Mouse (Mus musculus): Measurements from ENCODE around the gene Nr5a2. TPM values are rescaled to one million over a fixed set of nuclear protein-coding genes. Genes with fewer than 3 reads are reported as not detected.

Gene Nr5a2
- polyA plus RNA-seq, 1 experiment from 2014 or later = 1.3 TPM

DNA sequence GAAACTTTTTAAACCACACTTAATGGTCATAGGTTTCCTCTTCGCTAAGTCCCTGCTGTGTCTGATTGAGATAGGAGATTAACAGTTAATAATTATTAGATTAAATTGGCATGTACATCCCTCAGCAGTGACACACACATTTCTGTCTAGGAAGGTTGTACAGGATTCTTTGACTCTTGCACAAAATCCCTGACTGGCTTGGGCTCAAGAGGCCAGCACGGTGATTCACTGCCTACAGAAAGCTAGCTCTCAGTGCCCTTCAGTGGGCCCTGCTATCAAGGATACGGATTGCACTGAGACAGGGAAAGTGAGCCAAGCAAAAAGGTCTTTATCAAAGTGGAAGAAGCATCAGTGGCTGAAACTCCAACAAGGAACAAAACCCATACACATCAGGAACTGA lies 85.2 kb downstream of the Nr5a2 start:
- DNase-seq (ENCODE audit: low spot score) (no peak), ATAC-seq (ENCODE audit: low FRiP score) (no peak)
- H3K27ac ChIP-seq = no peak overlapping the region
- H3K4me1 ChIP-seq (replicated peaks; ENCODE audit: control insufficient read depth, insufficient read depth, low read length) = no peaks in the 10 kb centered on the region
- H3K9ac ChIP-seq = no peak overlapping the region
- no peak overlapping the region for H3K4me2 ChIP-seq (replicated peaks)
- no peaks in the 10 kb centered on the region for H3K36me3 ChIP-seq (replicated peaks; ENCODE audit: control insufficient read depth, insufficient read depth)
- no peaks in the 10 kb centered on the region for H3K9me3 ChIP-seq (ENCODE audit: control insufficient read depth, low read length)
- 96% methylated on average over 3 of the region's 3 CpGs for WGBS
- no peaks in the 10 kb centered on the region for H3K27me3 ChIP-seq (ENCODE audit: control insufficient read depth, insufficient read depth, low read length)
- H3K4me3 ChIP-seq (replicated peaks; ENCODE audit: low read length) = no peak overlapping the region

DNA sequence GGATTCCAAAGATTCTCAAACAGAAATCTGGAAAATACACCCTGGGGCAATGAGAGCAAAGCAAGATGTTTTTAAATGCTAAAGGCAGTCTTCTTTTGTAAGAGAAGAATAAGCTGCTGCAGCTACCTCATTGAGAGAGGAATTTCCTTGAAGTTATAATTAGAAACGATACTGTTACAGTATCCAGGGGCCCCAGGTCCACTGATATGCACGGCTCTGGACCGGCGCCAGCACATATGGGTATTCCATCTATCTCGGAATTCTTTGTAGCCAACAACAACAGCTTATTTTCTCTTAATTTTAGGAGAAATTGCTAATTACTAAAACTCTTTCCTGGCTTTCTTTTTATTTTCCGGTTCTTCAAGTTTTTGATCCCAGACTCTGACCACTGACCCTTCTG lies 91.3 kb downstream of the Nr5a2 start:
- Histone ChIP-seq H3K9me3 (ENCODE audit: control insufficient read depth, low read length) (no peaks in the 10 kb centered on the region), H3K27me3 (ENCODE audit: control insufficient read depth, insufficient read depth, low read length) (no peaks in the 10 kb centered on the region), H3K4me3 (replicated peaks; ENCODE audit: low read length) (no peak overlapping the region), H3K4me2 (replicated peaks) (no peak overlapping the region), H3K27ac (no peak overlapping the region), H3K36me3 (replicated peaks; ENCODE audit: control insufficient read depth, insufficient read depth) (no peaks in the 10 kb centered on the region), H3K9ac (no peak overlapping the region), H3K4me1 (replicated peaks; ENCODE audit: control insufficient read depth, insufficient read depth, low read length) (no peaks in the 10 kb centered on the region)
- whole genome bisulfite sequencing = 80% methylated on average over 6 of the region's 6 CpGs
- DNase-seq (ENCODE audit: low spot score) (no peak), ATAC-seq (ENCODE audit: low FRiP score) (no peak)

DNA sequence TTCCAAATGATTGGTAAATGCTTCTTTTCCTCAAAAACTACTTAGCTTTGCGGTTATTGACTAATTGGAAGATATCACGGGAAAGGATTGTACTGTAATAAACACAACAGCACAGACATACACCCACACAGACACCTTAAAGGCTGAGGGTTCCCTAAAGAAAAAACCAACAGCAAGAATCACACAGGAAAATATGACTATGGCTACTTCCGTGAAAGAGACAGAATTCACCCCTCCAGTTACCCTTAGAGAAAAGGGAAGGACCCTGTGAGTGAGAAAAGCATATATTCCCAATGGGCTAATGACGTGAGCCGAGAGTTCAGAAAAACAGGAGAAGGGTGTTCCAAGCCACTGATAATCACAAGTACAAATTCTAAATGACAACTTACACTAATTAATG lies 92.0 kb downstream of the Nr5a2 start:
- no peak for DNase-seq (ENCODE audit: low spot score)
- Histone ChIP-seq H3K4me1 (replicated peaks; ENCODE audit: control insufficient read depth, insufficient read depth, low read length) (no peaks in the 10 kb centered on the region), H3K9me3 (ENCODE audit: control insufficient read depth, low read length) (no peaks in the 10 kb centered on the region), H3K4me2 (replicated peaks) (no peak overlapping the region), H3K27ac (no peak overlapping the region), H3K27me3 (ENCODE audit: control insufficient read depth, insufficient read depth, low read length) (no peaks in the 10 kb centered on the region), H3K9ac (no peak overlapping the region), H3K4me3 (replicated peaks; ENCODE audit: low read length) (no peak overlapping the region), H3K36me3 (replicated peaks; ENCODE audit: control insufficient read depth, insufficient read depth) (no peaks in the 10 kb centered on the region)
- ATAC-seq (ENCODE audit: low FRiP score) = no peak
- WGBS = 86% methylated on average over 5 of the region's 5 CpGs

DNA sequence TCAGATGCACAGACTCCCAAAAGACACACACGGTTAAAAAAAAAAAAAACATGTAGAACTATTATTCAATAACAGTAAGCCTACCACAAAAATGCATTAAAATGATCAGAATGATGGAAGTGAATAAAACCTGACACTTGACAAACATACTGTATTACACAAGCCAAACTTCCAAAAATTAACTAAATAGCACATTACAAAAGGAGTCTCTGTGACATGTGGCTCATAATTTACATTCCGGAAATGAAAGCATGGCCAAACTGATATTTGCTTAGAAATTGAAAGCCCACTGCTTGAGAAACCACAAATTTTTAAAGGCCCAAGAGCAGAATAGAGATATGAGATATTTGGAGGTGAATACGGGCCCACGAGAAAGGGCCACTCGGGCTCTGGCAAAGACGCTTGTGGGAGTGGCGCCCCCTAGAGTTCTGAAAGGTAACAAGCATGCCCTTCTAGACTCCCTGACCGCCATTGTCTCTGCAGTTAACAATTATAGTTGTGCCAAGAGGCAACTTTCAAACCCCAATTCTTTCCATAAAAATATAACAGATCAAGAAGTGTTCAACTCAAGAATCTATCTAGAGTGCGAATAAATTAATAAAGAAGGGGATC lies 93.7 kb downstream of the Nr5a2 start:
- Histone ChIP-seq H3K27ac (no peak overlapping the region), H3K36me3 (replicated peaks; ENCODE audit: control insufficient read depth, insufficient read depth) (no peaks in the 10 kb centered on the region), H3K27me3 (ENCODE audit: control insufficient read depth, insufficient read depth, low read length) (no peaks in the 10 kb centered on the region), H3K9me3 (ENCODE audit: control insufficient read depth, low read length) (no peaks in the 10 kb centered on the region), H3K4me2 (replicated peaks) (no peak overlapping the region), H3K4me3 (replicated peaks; ENCODE audit: low read length) (no peak overlapping the region), H3K4me1 (replicated peaks; ENCODE audit: control insufficient read depth, insufficient read depth, low read length) (no peaks in the 10 kb centered on the region), H3K9ac (no peak overlapping the region)
- ATAC-seq (ENCODE audit: low FRiP score) (no peak), DNase-seq (ENCODE audit: low spot score) (no peak)
- WGBS = 73% methylated on average over 9 of the region's 9 CpGs

DNA sequence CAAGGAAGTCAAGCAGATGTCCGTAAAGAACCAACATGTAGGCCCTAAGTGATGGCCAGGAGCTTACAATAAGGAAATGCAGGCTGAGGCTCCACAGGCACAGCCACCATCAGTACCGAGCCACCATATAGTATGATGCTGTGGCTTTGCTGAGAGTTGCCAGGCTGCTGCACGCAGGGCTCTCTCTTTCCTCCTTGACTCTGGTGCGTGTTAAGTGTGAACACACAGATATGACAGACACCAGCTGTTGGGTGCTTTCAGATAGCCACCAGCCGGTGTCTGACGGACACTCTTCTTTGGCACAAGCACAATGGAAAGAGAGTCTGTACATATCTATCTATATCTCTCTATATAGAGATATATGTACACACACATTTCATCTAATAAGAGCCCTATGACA lies 97.0 kb downstream of the Nr5a2 start:
- H3K9ac ChIP-seq = no peak overlapping the region
- H3K27me3 ChIP-seq (ENCODE audit: control insufficient read depth, insufficient read depth, low read length) = no peaks in the 10 kb centered on the region
- H3K9me3 ChIP-seq (ENCODE audit: control insufficient read depth, low read length) = no peaks in the 10 kb centered on the region
- ATAC-seq (ENCODE audit: low FRiP score) = no peak
- H3K27ac ChIP-seq = no peak overlapping the region
- no peak for DNase-seq (ENCODE audit: low spot score)
- no peak overlapping the region for H3K4me3 ChIP-seq (replicated peaks; ENCODE audit: low read length)
- no peaks in the 10 kb centered on the region for H3K4me1 ChIP-seq (replicated peaks; ENCODE audit: control insufficient read depth, insufficient read depth, low read length)
- 98% methylated on average over 6 of the region's 6 CpGs for WGBS
- no peaks in the 10 kb centered on the region for H3K36me3 ChIP-seq (replicated peaks; ENCODE audit: control insufficient read depth, insufficient read depth)
- H3K4me2 ChIP-seq (replicated peaks) = no peak overlapping the region

DNA sequence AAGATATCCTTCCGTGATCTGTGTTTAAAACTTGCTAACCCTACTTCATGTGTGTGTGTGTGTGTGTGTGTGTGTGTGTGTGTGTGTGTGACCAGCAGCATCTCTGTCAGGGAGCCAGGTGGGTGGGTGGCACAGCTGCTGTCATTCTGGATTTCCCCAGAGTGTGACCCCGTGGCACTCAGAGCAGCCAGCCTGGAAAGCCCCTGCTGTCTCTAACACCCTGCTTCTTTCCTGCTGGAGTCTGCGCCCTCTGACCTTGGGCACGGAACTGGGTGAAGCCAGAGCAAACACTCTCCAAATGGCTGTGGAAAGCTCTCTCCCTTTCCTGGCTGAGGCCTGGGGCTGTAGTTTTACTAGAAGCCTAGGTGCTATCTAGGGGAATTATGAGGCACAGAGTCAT lies 100.8 kb downstream of the Nr5a2 start:
- DNase-seq (ENCODE audit: low spot score) (no peak), ATAC-seq (ENCODE audit: low FRiP score) (no peak)
- WGBS = 59% methylated on average over 4 of the region's 4 CpGs

DNA sequence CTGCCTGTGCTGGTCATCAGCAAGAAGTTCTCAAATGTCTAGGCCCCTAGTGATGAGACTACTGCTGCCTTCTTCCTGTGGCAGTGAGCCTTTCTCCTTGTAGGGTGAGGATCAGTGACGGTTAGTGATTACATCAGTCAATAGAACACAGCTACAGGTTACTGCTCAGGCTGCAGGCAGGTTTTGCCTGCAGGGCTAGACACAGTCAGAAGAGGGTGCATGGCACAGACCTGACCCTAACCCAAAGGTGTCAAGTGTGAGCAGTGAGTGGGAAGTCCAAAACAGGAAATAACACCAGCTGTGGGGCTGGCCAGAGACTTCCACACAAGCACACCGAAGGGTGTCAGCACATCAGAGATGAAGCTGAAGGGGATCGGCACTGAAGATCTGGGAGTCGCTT lies 101.5 kb downstream of the Nr5a2 start:
- Histone ChIP-seq H3K4me3 (replicated peaks; ENCODE audit: low read length) (no peak overlapping the region), H3K27ac (no peak overlapping the region), H3K9me3 (ENCODE audit: control insufficient read depth, low read length) (no peaks in the 10 kb centered on the region), H3K9ac (no peak overlapping the region), H3K27me3 (ENCODE audit: control insufficient read depth, insufficient read depth, low read length) (no peaks in the 10 kb centered on the region), H3K4me2 (replicated peaks) (no peak overlapping the region), H3K36me3 (replicated peaks; ENCODE audit: control insufficient read depth, insufficient read depth) (no peaks in the 10 kb centered on the region), H3K4me1 (replicated peaks; ENCODE audit: control insufficient read depth, insufficient read depth, low read length) (no peaks in the 10 kb centered on the region)
- ATAC-seq (ENCODE audit: low FRiP score) (no peak), DNase-seq (ENCODE audit: low spot score) (no peak)
- 77% methylated on average over 4 of the region's 4 CpGs for WGBS

More for the DNA sequence above, 100.8 kb downstream of the Nr5a2 start:
- Histone ChIP-seq H3K27ac (no peak overlapping the region), H3K9ac (no peak overlapping the region), H3K4me1 (replicated peaks; ENCODE audit: control insufficient read depth, insufficient read depth, low read length) (no peaks in the 10 kb centered on the region), H3K36me3 (replicated peaks; ENCODE audit: control insufficient read depth, insufficient read depth) (no peaks in the 10 kb centered on the region), H3K9me3 (ENCODE audit: control insufficient read depth, low read length) (no peaks in the 10 kb centered on the region), H3K27me3 (ENCODE audit: control insufficient read depth, insufficient read depth, low read length) (no peaks in the 10 kb centered on the region), H3K4me2 (replicated peaks) (no peak overlapping the region), H3K4me3 (replicated peaks; ENCODE audit: low read length) (no peak overlapping the region)

DNA sequence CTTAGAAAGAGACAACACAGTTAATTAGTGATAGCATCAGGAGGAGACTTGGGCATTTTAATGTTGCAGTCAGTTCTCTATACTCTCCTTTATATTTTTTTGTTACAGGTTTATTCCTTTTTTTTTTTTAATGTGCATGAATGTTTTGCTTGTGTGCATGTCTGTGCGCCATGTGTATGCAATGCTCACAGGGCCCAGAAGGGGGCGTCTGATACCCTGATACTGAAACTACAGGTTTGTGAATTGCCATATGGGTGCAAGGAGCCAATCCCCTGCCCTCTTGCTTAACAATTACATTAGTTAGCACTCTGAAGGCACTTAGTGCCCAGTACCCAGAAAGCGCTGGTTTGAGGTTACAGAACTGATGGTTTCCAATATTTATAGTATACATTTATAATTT lies 104.1 kb downstream of the Nr5a2 start:
- H3K9me3 ChIP-seq (ENCODE audit: control insufficient read depth, low read length) = no peaks in the 10 kb centered on the region
- no peaks in the 10 kb centered on the region for H3K36me3 ChIP-seq (replicated peaks; ENCODE audit: control insufficient read depth, insufficient read depth)
- no peak for ATAC-seq (ENCODE audit: low FRiP score)
- no peak for DNase-seq (ENCODE audit: low spot score)
- no peak overlapping the region for H3K4me3 ChIP-seq (replicated peaks; ENCODE audit: low read length)
- H3K4me1 ChIP-seq (replicated peaks; ENCODE audit: control insufficient read depth, insufficient read depth, low read length) = no peaks in the 10 kb centered on the region
- no peaks in the 10 kb centered on the region for H3K27me3 ChIP-seq (ENCODE audit: control insufficient read depth, insufficient read depth, low read length)
- 85% methylated on average over 3 of the region's 3 CpGs for WGBS
- no peak overlapping the region for H3K4me2 ChIP-seq (replicated peaks)
- H3K9ac ChIP-seq = no peak overlapping the region
- H3K27ac ChIP-seq = no peak overlapping the region

DNA sequence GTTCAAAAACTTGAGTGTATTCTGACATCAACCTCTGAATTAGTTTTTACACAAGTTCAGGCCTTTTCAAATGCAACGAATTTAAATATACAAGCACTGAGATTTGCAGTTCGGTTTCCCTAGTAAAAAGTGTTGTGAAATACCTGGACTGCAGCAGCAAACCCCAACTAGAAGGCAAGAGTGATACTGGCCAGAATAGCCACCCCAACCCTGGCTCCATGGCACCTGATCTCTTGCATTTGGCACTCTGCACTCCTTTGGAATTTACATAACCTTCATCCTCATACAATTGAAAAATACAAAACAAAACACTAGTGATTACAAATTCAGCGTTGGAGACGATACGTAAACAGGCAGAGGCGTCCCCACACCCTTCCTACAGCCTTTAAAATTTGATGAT lies 111.5 kb downstream of the Nr5a2 start:
- H3K9ac ChIP-seq = no peak overlapping the region
- ATAC-seq (ENCODE audit: low FRiP score) (no peak), DNase-seq (ENCODE audit: low spot score) (no peak)
- H3K27ac ChIP-seq = no peak overlapping the region
- no peaks in the 10 kb centered on the region; the same call in 1 of the 2 replicates for H3K27me3 ChIP-seq (ENCODE audit: control insufficient read depth, insufficient read depth, low read length)
- no peaks in the 10 kb centered on the region for H3K36me3 ChIP-seq (replicated peaks; ENCODE audit: control insufficient read depth, insufficient read depth)
- H3K4me3 ChIP-seq (replicated peaks; ENCODE audit: low read length) = no peak overlapping the region
- no peaks in the 10 kb centered on the region for H3K9me3 ChIP-seq (ENCODE audit: control insufficient read depth, low read length)
- WGBS = 73% methylated on average over 6 of the region's 6 CpGs
- no peak overlapping the region for H3K4me2 ChIP-seq (replicated peaks)
- H3K4me1 ChIP-seq (replicated peaks; ENCODE audit: control insufficient read depth, insufficient read depth, low read length) = no peaks in the 10 kb centered on the region

DNA sequence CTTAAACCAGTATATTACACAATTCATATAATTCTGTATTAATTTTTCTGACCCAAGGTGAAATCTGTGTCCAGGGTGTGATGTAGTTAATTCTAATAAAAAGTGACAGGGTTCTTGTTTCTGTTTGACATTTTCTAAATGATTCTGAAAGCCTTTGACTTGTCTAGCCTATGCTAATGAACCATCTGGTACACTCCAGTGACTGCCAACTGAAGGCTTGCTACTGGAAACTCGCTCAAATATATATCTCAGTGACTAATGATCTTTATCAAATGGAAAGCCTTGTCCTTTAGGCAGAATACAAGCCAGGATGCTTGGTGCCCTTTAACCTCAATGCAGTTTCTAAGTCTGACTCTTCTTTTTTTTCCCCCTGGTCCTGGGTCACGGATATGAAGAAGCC lies 114.2 kb downstream of the Nr5a2 start:
- no peaks in the 10 kb centered on the region for H3K36me3 ChIP-seq (replicated peaks; ENCODE audit: control insufficient read depth, insufficient read depth)
- no peaks in the 10 kb centered on the region; the same call in 1 of the 2 replicates for H3K27me3 ChIP-seq (ENCODE audit: control insufficient read depth, insufficient read depth, low read length)
- no peaks in the 10 kb centered on the region for H3K9me3 ChIP-seq (ENCODE audit: control insufficient read depth, low read length)
- no peaks in the 10 kb centered on the region for H3K4me1 ChIP-seq (replicated peaks; ENCODE audit: control insufficient read depth, insufficient read depth, low read length)
- H3K4me2 ChIP-seq (replicated peaks) = no peak overlapping the region
- no peak overlapping the region for H3K4me3 ChIP-seq (replicated peaks; ENCODE audit: low read length)
- H3K9ac ChIP-seq = no peak overlapping the region
- no peak for ATAC-seq (ENCODE audit: low FRiP score)
- no peak overlapping the region for H3K27ac ChIP-seq
- no peak for DNase-seq (ENCODE audit: low spot score)
- WGBS = 37% methylated on average over 2 of the region's 2 CpGs

Data from hindbrain, embryonic 14.5 days (tissue).